Mouse (Mus musculus): ENCODE results near the gene Gm37240.
"Not testable (repeated sequence)": the region's sequence is repeated elsewhere in the genome, so short reads cannot be mapped to it uniquely, and the experiment has no call there.

The Gm37240 gene

GRCm38 (mm10) chr3:84610183-84610710 is 1277.1 kb downstream of the Gm37240 start:
- DNase-seq (ENCODE audit: low read depth, low spot score) = no peak

DNA sequence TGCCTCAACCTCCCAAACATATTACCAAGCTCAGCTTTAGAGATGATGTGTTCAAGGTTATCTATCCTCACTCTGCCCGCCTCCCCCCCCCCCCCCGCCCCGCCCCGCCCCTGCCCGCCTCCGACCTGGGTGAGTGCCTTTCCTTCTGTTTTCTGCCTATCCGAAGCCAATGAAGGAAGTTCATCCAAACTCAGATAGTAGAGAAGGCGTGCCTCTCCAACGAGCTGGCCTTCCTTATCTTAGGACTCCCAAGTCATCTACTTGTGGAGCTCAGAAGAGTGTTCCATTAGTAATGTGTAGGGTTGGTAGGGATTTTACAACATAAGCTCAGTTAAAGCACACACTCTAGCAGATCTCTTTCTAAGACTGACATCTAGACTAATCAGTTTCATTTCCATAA is 1284.1 kb downstream of the Gm37240 start:
- DNase-seq (ENCODE audit: low read depth, low spot score) = no peak

DNA sequence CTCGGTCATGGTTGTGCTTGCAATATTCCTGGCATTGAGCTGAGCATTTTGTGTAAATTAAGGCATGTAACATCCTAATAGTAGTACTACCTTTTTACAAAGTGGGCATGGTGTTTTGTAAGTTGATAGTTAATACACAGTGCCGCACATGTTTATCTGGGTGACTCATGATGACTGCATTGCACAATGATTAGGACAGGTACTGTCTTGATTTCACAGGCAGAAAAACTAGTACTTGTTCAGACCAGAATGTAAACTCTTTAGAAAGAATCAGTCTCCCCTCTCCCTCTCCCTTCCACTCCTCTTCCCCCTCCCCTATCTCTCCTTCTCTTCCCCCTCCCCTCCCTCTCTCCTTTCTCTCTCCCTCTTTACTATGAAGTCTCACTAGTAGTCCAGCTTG is 1284.6 kb downstream of the Gm37240 start:
- no peak for DNase-seq (ENCODE audit: low read depth, low spot score)

GRCm38 (mm10) chr3:84601870-84602495 is 1285.3 kb downstream of the Gm37240 start:
- DNase-seq (ENCODE audit: low read depth, low spot score) = no peak

DNA sequence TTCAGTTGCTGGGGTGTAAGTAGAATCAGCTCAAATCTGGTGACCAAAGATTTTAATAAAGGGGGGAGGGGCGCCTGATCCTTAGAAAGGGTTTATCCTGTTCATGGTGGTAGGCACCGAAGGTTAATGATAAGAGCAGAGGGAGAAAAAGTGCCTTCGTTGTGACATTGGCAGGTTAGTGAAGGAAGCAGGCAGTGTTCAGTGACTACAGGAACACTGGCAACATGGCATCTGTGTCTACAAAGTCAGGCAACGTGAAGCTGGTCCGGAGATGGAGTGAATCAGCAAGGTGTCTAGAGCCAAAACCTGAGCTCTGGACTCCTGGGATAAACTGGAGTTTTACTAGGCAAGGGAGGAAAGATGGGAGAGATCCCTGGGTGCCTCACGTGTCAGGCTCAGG is 1288.6 kb downstream of the Gm37240 start:
- DNase-seq (ENCODE audit: low read depth, low spot score) = no peak

DNA sequence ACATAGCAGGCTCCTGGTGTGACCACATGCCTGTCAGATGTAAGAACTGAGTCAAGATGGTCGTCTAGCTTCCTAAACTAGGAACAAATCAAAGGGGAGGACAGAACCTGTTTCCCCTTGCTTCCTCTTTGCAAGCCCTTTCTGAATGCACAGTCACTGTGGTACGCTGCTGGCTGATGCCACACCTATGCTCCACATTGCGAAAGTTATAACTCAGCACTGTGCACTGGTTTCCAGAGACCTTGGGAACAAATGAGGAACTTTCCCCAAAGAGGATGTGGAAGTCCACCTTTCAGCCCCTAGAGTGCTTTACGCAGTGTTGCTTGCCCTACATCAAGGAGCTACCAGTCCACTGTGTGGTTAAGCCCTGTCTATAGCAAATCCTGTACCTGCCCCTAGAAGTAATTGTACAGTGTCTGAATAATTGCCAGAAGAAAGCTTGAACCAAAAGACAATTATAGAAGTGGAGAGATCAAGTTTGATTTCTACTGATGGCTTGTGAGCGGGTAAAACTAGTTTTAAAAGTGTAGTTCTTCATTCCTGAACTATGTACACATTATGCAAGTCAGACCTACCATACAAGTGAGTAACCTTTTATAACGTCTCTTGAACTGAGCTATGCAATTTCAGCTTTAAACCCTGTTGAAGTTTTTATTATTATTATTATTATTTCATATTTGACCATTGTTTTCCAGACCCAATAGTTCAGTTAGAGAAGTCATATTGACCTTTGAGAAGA is 1289.2 kb downstream of the Gm37240 start:
- DNase-seq (ENCODE audit: low read depth, low spot score) = no peak

DNA sequence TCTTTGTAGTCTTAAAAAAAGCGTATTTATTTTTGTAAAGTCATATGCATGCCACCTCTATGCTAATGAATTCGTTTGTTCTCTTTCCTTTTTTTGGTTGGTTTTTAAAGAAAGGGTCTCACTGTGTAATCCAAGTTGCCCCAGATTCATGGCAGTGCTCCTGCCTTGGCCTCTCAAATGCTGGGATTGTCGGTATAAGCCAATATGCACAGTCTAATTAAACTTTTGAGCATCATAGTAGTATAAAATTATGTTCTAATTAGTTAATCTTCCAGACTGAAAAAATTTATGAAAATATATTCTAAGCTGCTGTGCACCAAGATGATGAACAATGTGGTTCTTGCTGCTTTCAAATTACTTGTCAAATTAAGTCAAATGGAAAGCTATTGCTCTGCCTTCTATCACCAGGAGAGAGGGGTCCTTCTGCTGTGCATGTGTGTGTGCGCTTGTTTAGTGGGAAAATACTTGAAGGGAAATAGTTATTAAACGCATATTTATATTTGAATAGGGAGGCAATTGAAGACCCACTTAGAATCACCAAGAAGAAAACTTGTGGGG is 1291.6 kb downstream of the Gm37240 start:
- DNase-seq (ENCODE audit: low read depth, low spot score) = no peak

DNA sequence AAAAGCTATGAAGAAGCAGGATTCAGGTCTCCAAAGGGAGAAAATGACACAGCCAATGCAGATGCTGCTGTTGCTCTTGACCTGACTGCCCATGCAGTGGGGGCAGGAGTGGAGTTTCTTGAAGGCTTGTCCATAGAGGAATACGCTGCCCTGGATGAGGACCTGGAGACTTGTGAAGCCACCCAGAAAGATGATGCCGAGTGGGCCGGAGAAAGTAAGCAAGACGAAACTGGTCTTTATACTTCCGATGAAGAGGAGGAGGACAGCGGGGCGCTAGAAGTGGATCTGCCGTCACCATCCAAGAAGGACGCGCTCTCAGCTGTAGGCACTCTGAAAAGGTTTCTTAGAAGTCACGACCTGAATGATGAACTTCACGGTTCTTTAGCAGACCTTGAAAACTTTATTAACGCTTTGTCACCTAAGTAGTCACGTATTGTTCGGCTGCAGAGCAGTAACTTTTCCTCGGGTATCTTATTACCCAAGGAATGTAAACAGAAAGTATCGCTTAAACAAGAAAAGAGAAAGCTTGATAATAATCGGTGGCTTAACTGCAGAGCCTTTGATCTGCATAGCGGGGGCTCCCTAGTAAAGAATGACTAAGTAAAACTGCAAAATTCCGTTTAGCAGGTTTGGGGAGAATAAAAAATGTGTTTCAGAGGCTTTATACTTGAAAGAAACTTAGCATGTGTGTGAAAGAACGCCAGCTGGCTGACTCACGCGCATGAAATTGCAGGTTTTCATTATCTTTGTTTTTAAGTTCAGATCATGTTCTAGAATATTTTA is 1292.2 kb downstream of the Gm37240 start:
- peak; percentile 34 for DNase-seq (ENCODE audit: low read depth, low spot score)

GRCm38 (mm10) chr3:84593274-84593673 is 1294.0 kb downstream of the Gm37240 start, which contains the start of gene Tigd4:
Gene Tigd4 (plus strand): TSS chr3:84593574.
- no peak for DNase-seq (ENCODE audit: low read depth, low spot score)

DNA sequence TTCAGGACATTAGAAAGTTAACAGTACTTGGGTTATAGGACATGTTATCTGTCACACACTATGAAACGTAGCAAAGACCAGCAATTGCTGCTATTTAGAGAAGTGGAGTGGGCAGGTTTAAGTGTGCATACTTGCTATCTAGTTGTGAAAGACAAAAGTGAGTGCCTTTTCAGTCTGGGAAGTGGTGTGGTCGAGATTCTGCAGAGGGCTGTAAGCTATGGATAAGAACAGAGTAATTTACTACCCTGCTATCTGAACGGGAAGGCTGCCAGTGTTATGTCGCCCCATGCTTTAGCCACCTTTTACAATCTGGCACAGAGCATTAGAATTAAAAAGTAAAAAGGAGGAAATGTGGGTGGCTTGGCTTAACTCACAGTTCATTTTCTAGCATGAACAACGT is 1300.6 kb downstream of the Gm37240 start:
- no peak for DNase-seq (ENCODE audit: low read depth, low spot score)

GRCm38 (mm10) chr3:84582913-84583276 is 1304.4 kb downstream of the Gm37240 start:
- DNase-seq (ENCODE audit: low read depth, low spot score) = no peak

GRCm38 (mm10) chr3:84582023-84582912 is 1305.0 kb downstream of the Gm37240 start, which contains the start of gene Arfip1:
Gene Arfip1 (minus strand): TSS chr3:84582625.
- peak; percentile 95 for DNase-seq (ENCODE audit: low read depth, low spot score)

DNA sequence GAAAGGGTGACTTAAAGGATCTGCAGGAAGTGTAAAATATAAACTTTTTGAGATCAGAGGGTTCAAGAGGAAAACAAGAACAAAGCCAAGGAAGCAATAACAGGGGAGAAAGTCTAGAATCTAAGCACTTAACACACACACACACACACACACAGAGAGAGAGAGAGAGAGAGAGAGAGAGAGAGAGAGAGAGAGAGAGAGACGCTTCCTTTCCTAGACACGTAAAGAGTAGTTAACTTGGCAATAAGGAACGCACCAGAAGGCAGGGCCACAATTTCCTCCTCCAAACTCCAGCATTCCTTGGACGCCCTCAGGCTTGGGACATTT is 1305.7 kb downstream of the Gm37240 start:
- no peak for DNase-seq (ENCODE audit: low read depth, low spot score)

GRCm38 (mm10) chr3:84580716-84581115 is 1306.6 kb downstream of the Gm37240 start:
- no peak for DNase-seq (ENCODE audit: low read depth, low spot score)

GRCm38 (mm10) chr3:84570501-84570900 is 1316.8 kb downstream of the Gm37240 start:
- no peak for DNase-seq (ENCODE audit: low read depth, low spot score)

DNA sequence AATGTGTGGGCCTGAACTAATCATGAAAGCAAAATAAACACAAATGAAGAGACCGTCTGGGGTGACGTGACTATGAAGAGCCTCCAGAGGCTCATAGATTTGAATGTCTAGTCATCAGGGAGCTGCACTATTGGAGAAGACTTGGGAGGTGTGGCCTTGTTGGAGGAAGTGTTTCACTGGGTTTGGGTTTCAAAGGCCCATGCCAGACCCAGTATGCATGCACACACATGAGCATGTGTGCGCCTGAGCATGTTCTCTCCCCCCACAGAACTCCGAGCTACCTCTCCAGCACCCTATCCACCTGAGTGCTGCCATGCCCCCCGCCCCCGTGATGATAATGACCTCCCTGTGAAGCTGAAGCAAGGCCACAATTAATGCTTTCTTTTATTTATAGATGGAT is 1317.7 kb downstream of the Gm37240 start:
- DNase-seq (ENCODE audit: low read depth, low spot score) = no peak

DNA sequence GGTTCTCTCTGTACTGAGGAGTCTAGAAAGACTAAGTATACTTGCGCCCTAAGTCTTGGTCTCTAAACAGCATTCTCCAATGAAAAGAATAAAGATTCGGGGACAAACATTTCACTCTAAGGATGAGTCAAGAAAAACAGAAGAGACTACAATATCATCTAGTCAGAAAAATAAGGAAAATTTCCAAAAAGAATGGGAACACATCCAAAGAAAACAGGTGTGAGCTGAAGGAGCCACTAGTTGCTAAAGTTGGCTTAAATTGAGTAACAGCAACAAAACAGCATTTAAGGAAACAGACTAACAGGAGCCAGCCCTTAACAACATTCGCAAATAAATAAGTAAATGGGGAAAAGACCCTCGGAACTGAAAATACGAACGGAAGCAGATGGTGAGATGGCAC is 1318.8 kb downstream of the Gm37240 start:
- no peak for DNase-seq (ENCODE audit: low read depth, low spot score)

GRCm38 (mm10) chr3:84563415-84563814 is 1323.9 kb downstream of the Gm37240 start:
- no peak for DNase-seq (ENCODE audit: low read depth, low spot score)

DNA sequence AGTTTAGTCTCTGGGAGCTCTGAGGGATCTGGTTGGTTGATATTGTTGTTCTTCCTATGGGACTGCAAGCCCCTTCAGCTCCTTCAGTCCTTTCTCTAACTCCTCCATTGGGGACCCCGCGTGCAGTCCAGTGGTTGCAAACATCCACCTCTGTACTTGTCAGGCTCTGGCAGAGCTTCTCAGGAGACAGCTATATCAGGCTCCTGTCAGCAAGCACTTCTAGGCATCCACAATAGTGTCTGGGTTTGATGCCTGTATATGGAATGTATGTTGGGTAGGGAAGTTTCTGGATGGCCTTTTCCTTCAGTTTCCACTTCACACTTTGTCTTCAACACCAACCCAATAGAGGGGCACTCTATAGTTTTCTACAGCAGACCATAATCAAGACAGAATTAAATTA is 1324.4 kb downstream of the Gm37240 start:
- not testable (repeated sequence) for DNase-seq (ENCODE audit: low read depth, low spot score)

GRCm38 (mm10) chr3:84558301-84558700 is 1329.0 kb downstream of the Gm37240 start:
- DNase-seq (ENCODE audit: low read depth, low spot score) = no peak

- DNase-seq (ENCODE audit: low read depth, low spot score) = no peak
Measured at GRCm38 (mm10) chr3:84555780-84556179, 1331.5 kb downstream of the Gm37240 start.

All from mesoderm, embryonic 11.5 days (tissue).